Mouse (Mus musculus) embryonic stem cell, embryonic (primary cell): ENCODE results near the gene Tcerg1l.

Experiments used
- CTCF ChIA-PET, 4 experiments: fragments of 300-600 bp in 2 of 4; fragments of 350-600 bp in 2 of 4; sonication (Branson Sonifier 250); formaldehyde crosslinking; loops; one replicate each; lab custom pipeline; 2022; ENCODE audit warnings: inconsistent platforms in 2 of 4; lab: Charles Lee
- POLR2A ChIA-PET, 4 experiments: fragments of 300-600 bp in 2 of 4; fragments of 350-600 bp in 2 of 4; sonication (Branson Sonifier 250); formaldehyde crosslinking; loops; one replicate each; lab custom pipeline; 2022; ENCODE audit warnings: antibody characterized with exemption in 4 of 4, inconsistent platforms in 1 of 4; lab: Charles Lee

Tcerg1l gene

DNA sequence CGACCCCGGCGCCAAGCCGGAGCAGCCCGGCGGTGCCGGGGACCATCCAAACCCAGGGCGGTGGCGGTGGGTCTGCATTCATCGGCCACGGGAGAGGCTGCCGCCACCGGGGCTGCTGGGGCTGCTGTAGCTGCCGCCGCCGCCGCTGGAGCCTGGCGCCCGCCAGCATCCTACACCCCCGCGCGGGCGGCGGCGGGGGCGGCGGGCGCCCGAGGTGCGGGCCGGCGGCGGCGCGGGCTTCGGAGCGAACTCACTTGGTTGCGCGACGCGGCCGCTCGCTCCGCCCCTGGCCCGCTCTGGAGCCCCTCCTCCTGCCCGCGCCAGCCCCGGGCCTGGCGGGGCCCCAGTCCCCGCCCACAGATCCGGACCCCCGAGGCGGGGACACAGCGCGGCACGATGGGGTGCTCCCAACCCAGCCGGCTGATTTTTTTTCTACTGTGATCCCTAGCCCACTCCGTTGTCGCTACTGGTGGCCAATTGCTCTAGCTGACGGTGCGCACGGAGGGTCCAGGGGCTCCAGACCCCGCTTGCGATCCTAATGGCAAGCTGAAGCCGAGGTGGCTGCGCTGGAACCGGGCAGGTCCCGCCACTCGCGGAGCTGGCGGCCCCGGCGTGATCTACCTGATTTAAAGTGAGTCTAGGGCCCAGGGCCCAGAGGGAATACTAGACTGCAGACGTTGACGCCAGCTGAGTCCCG, at the start of gene Tcerg1l:
Tcerg1l (minus strand) TSS at position 246 of the 697 bp plus-strand sequence.
- POLR2A ChIA-PET, result interaction anchor here in 2 of 4 experiments (1.4 kb wide), 2 partner anchors 27 to 57 kb away, joined by 3 to 4 read pairs; no protein-coding TSS in a partner anchor
- CTCF ChIA-PET, result interaction anchor here (0.5 to 2.0 kb wide), 46 partner anchors 8 to 920 kb away, joined by 3 to 13 read pairs (median 4); no protein-coding TSS in a partner anchor

DNA sequence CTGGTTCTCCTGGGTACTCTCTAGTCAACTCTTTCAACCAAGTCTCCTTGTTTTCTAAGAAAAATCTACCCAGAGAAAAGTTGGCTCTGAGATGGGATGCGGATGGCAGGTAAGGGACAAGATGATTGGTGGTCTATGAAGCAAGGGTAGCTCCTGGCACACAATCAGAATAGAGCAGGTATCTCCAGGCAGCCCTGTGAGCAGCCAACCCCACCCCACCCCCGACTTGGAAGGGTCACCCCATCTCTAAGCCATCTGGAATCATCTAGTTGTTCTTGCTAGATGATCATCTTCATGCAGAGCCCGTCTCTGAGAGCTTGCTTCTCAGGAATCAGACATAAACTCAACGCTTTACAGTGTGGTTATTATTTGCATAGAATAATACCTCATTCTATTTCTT, 44.6 kb upstream of the Tcerg1l start:
- CTCF ChIA-PET, result no interaction called here
- POLR2A ChIA-PET, result interaction anchor here in 1 of 4 experiments (0.6 kb wide), 1 partner anchor 438 kb away, joined by 3 read pairs; no protein-coding TSS in a partner anchor

DNA sequence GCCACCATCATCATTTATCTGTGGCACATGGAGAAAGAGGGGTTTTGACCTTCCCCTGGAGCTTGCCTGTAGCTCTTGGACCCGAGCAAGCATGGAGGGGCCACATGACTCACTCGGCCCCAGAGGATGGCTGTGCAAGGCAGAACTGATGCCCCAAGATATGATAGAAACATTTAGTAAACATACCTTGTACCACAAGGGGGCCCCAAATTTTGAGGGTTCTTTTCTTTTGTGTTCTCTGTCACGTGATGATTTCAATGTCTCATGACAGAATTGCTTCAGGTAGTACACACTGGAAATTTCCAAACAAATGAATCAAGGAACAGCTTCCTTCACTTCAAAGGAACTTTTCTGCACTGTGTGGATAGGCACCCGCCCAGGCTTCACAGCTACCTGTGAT, 35.0 kb upstream of the Tcerg1l start:
- POLR2A ChIA-PET, result no interaction called here
- CTCF ChIA-PET, result interaction anchor here in 1 of 4 experiments (0.9 kb wide), 1 partner anchor 414 kb away, joined by 3 read pairs; the partner anchor contains the start of genes Mapk1ip1 and Ppp2r2d

DNA sequence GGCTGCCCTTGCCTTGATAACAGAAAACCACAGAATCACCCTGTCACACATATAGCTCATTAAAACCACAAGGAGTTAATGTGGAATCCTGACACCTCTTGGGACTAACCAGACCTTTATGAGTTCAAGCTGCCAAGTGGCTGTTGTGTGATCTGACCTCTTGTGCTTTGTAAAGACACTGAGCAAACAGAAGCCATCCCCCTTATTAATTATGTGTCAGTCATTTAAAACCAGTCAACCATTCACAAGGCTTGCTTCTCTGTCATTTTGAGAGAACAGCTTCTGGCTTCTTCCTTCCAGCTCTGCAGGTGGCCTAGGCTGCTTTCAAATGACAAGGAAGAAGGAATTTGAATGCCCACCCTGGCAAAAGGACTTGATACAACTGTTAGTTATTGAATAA, 33.9 kb upstream of the Tcerg1l start:
- ChIA-PET POLR2A (no interaction called here), CTCF (interaction anchor here in 2 of 4 experiments (0.9 to 1.1 kb wide), 2 partner anchors 66 to 415 kb away, joined by 3 read pairs; partner anchors contain the start of genes Mapk1ip1 (in 1 of the 2) and Ppp2r2d (in 1 of the 2))

DNA sequence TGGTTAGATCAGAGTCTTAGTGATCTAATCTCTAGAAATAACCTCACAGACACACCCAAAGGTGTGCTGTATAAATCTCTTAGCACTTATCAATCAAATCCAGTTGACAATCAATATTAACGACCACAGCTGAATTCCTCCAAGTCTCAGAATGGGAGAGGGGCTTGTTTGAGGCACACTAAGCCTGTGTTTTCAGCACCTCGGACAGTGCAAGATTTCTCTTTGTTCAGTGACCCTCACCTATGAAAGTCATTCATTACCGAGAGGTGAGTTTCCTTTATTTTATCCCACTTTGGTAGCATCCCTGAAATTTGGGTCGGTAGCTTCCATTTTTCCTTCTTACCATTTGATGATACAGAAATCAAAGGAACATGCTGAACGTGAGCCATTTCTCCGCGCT, 32.4 kb upstream of the Tcerg1l start:
- POLR2A ChIA-PET, result no interaction called here
- CTCF ChIA-PET, result interaction anchor here in 3 of 4 experiments (0.7 to 1.4 kb wide), 3 partner anchors 9 to 646 kb away, joined by 3 to 4 read pairs (median 3); no protein-coding TSS in a partner anchor

DNA sequence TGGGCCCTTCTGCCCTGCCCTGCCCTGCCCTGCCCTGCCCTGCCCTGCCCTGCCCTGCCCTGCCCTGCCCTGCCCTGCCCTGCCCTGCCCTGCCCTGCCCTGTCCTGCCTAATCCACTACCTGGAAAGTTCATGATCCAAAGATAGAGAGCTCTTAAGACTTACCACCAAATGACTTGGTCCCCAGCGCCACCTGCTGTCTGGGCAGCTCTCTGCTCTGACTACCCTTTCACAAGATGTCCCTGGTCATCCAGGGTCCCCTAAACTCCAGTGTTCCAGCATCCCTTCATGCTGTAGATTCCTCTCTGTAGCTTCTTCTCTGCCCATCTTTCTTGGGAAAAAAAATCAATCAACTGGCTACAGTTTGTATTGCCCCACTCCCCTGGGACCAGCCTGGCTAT, 31.3 kb upstream of the Tcerg1l start:
- CTCF ChIA-PET, result interaction anchor here (0.6 to 1.6 kb wide), 7 partner anchors 10 to 951 kb away, joined by 3 to 8 read pairs (median 4); partner anchors contain the start of gene Tcerg1l (in 1 of the 4)
- POLR2A ChIA-PET, result interaction anchor here in 1 of 4 experiments (0.6 kb wide), 1 partner anchor 18 kb away, joined by 3 read pairs; no protein-coding TSS in a partner anchor

DNA sequence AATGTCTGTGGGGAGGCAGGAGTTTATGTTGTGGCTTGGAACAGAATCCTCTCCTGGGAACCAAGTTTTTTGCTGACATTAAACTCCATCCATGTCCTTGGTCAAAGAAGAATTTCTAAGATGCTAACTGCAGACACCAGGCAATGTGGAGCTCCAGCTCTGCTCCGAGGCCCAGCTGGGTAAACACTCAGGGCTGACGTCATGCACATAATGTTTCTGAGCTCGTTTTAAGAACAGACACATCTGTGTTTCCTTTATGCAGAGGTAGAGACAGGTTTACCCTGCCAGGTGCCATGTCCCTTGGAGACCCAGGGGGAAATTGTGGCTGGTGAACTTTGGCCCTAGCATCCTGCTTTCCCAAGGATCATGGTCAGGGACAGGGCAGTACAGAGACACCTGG, 29.9 kb upstream of the Tcerg1l start:
- CTCF ChIA-PET, result no interaction called here
- POLR2A ChIA-PET, result no interaction called here

DNA sequence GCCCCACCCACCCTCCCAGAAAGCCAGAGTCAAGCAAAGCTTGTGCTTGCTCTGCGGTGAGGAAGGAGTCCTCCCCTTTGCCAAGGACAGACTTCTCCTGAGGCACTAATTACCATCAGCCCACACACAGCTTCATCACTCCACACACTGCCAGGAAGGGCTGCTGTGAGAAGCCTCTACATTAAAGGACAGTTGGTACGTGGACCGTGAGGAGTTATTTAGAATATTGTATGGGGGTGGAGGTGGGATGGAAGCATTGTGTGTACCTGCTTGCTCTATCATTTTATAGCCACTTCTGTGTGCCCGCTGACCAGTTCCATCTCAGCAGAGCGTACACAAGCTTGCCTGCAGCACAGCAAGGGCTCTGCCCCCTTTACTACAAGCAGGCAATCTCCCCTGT, 16.0 kb upstream of the Tcerg1l start:
- CTCF ChIA-PET, result no interaction called here
- POLR2A ChIA-PET, result no interaction called here

DNA sequence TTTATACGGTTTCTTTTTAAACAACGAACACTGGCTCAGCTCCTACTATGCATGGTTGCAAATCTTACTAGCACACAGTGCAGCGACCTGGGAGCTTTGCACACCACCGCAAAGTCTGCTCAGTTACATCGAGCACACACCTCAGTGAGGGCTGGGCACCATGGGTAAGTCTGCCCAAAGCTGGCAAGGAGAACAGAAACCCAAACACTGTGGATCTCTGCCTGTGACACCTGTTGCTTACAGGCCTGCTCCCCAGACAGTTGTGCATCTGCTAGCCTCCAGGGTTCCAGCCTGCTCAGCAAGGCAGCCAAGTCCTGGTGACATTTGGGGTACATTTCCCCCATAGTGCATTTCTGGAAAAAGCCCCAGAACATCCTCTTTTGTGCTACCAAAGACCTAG, 4.1 kb upstream of the Tcerg1l start:
- ChIA-PET CTCF (no interaction called here), POLR2A (no interaction called here)

DNA sequence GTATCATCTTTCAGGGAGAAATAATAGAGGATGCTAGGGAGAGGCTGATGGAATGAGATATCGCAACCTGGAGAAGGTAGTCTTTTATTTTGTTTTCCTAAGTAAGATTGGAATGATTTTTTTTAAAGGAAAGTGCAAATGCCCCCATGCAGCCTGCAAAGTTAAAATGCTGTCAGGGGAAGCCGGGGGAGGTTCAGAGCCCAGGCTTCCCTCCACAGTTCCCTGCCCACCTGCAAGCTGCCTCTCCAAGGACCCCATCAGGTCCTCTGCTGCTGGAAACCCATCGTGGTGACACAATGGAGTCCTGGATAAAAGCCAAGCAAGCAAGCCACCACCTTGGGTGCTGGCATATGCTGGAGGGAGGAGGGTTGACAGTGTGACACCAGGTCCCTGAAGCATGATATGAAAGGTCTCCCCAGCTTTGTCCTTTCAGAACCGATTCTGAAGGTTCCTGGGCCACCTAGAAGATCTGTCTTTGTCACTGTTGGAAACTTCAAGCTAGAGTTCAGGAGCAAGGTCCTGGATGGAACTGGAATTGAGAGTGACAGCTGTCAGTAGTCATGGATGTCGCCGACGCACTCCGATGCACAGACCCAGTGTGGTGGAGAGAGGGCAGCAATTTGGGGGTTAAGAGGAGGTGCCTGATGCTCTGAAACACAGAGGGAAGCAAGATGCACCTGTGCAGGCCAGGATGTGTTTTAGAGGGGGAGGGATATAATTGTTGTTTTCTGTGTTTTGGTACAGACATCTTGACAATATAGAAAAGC, 3.2 kb upstream of the Tcerg1l start:
- POLR2A ChIA-PET, result no interaction called here
- CTCF ChIA-PET, result interaction anchor here in 1 of 4 experiments (0.5 kb wide), 1 partner anchor 923 kb away, joined by 3 read pairs; no protein-coding TSS in a partner anchor

DNA sequence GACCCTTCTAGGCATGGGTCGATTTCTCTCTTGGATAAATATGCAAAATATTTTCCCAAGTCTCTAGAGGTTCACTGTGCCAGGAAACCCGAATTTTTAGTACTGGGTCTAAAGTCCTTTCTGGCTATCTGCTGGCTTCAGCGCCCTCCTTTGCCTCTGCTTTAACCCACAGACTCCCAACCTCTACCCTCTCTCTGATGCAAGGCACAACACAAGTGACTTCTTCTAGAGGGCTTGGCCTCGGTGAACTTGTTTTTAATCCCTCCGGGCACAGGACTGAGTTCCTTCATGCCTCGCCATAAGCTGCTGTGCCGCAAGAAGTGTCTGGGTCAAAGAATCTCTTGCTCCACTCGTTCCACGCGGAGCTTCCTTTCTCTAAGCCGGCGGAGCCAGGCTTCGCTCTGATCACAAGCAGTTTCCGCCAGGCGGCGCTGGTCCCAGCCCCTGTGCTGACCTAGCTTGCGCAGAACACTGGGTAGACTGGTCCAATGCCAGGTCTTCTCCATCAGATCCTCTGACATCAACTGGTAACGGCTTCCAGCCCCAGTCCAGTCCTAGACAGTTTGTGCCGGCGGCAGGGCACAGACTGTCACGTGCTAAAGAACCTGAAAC, 758 bp upstream of the Tcerg1l start:
- POLR2A ChIA-PET, result interaction anchor here in 3 of 4 experiments (0.7 to 1.4 kb wide), 3 partner anchors 26 to 414 kb away, joined by 3 to 4 read pairs (median 3); no protein-coding TSS in a partner anchor
- CTCF ChIA-PET, result interaction anchor here (0.5 to 2.0 kb wide), 51 partner anchors 9 to 920 kb away, joined by 3 to 13 read pairs (median 4); no protein-coding TSS in a partner anchor

DNA sequence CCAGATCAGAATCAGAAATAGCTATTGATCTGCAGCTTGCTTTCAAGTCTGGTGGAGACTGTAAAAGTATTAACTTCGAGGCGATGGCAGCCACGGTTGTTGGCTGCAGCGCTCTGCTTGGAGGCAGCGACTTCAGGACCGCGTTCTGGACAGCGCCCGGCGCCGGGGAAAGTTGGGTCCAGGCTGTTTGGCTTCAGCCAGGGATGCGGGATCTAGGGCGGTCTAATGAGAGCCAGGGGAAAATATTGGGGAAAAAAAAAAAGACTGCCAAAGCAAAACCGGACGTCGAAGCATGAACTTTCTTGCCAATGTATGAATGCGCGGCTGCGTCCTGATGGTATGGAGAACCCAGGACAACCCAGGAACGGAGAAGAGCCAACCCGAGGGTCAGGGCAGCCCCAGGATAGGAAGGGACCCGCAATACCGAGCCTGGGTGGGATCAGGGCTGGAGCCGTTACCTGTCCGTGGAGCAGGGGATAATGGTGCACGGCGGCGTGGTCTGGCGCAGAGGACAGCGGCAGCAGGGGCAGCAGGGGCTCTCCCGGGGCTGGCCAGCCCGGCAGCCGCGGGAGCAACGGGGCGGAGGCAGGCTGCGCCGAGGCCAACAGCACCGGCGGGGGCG, 556 bp downstream of the Tcerg1l start:
- ChIA-PET POLR2A (no interaction called here), CTCF (interaction anchor here in 2 of 4 experiments (1.3 to 1.9 kb wide), 3 partner anchors 13 to 919 kb away, joined by 4 to 8 read pairs (median 7); no protein-coding TSS in a partner anchor)

DNA sequence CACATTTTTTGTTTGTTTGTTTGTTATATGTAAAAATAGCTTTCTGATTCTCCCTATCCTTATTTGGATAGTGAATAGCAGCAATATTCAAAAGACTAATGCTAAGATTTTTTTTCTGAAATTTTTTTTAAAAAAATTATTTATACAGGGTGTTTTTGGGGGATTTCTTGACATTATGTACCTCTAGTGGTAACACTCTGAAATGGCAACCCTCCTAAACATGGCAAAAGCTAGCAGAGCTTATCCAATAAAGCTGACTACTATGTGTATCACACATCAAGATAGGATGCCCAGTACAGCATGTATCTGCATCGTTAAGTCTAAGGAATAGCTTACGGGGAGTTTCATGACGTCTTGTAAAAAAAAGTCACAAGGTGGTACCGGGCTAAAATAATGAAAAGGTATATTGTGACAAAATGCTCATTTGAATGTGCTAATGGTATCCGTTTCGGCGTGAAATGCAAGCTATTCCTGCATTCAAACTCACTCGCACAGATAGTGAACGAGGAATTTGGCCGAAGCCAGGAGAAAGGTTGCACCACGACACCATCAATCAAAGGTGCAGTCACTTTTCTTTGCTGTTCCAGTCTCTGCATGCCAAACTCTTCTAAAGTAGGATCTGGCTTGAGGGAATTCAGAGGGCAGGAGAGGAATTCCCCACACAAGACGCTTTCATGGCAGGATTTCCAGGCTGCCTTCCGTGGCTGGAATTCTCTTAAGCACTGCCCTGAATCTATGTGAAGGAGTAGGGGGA, 1.2 kb downstream of the Tcerg1l start:
- POLR2A ChIA-PET, result no interaction called here
- CTCF ChIA-PET, result no interaction called here

DNA sequence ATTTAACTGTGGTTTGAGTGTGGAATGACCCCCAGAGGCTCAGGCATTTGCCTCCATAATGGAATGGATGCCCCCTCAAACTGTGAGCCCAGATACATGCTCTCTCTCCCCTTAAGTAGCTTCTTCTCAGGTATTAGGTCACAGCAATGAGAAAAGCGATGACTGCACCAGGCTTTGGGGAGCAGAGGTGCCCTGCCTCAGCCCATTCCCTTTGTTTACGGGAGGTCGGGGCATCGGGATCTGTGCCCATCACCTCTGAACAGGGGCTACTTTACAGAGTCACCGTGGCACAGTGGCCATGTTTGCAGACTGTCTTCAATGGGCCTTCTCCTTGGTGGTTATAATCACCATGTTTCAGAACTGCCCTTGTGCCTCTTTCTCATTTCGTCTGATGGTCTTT, 7.6 kb downstream of the Tcerg1l start:
- ChIA-PET CTCF (interaction anchor here in 2 of 4 experiments (0.9 to 1.3 kb wide), 2 partner anchors 8 kb away, joined by 4 to 7 read pairs; partner anchors contain the start of gene Tcerg1l (in 2 of the 2)), POLR2A (no interaction called here)

DNA sequence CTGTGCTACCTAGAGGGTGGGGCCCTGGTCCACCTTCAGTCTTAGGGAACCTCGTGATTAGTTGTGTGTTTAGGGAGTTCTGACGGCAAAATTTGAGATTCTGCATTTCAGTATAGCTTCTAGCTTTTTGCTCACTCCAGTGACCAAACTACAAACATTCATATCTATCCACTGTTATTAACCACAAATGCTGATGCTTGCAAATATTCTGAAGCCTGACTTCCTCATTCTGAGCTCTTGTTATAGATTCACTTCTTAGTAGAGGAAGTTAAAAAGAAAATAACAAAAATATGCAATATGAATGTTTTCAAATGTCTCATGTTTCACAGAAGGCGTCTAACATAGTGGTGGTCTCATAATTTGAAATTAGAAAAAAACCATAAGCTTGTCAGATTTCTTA, 8.5 kb downstream of the Tcerg1l start:
- POLR2A ChIA-PET, result interaction anchor here in 1 of 4 experiments (0.7 kb wide), 1 partner anchor 239 kb away, joined by 4 read pairs; no protein-coding TSS in a partner anchor
- CTCF ChIA-PET, result interaction anchor here in 3 of 4 experiments (0.6 to 1.3 kb wide), 4 partner anchors 9 to 446 kb away, joined by 3 to 7 read pairs (median 4); partner anchors contain the start of gene Tcerg1l (in 2 of the 3)

DNA sequence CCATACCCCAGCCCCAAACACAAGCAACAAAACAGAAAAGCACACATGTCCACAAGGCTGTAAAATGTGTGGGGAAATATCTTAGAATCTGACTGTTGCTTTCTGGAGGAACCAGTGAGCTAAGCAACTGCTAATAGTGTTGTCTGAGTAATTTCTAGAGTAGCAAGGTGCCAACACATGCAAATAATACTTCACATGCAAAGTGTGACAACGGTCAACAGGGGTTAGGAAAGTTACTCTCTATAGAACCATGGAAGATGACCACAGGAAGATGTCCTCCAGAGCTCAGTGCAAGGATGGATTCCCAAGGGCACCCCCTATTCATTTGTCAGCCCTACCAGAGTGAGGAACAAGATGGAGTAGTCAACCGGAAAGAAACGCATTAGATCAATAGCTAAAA, 18.3 kb downstream of the Tcerg1l start:
- ChIA-PET CTCF (interaction anchor here in 2 of 4 experiments (0.8 to 1.0 kb wide), 2 partner anchors 19 kb away, joined by 3 to 4 read pairs; no protein-coding TSS in a partner anchor), POLR2A (no interaction called here)

DNA sequence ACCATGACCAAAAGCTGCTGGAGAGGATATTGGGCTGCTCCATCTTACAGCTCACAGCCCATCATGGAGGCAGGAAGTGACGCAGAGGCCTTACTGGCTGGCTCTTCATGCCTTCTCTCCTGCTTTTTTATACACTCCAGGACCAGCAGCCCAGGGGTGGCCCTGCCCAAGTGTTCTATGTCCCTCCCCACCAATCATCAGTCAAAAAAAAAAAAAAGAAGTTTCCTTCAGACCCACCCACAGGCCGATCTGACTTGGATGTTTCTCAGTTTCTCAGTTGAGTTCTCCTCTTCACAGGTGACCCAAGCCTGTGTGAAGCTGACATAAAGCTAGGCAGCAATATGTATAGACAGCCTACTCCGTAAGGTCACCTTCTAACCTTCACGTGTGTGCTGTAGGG, 19.0 kb downstream of the Tcerg1l start:
- CTCF ChIA-PET, result interaction anchor here in 1 of 4 experiments (1.0 kb wide), 1 partner anchor 19 kb away, joined by 3 read pairs; no protein-coding TSS in a partner anchor

More for the DNA sequence above, 19.0 kb downstream of the Tcerg1l start:
- POLR2A ChIA-PET, result no interaction called here
